Mouse (Mus musculus): ENCODE measurements around the gene Arfgef3.
A peak's percentile ranks its signal among the peaks of the same experiment; 100 is the strongest.

GRCm38 (mm10) chr10:18760241-18760640, 16.5 kb upstream of the Arfgef3 start:
- TF ChIP-seq ZC3H11A (IDR thresholded peaks at IDR 0.05; ENCODE audit: borderline replicate concordance, low read depth, low read length) (peak; percentile 91; the same call in 1 of the 2 replicates), ZNF384 (IDR thresholded peaks at IDR 0.05; ENCODE audit: low read depth, low read length) (no peak)
